Mouse (Mus musculus) lung, postnatal 36 days (tissue): ENCODE data around the gene Tspan11.
A peak's percentile ranks its signal among the peaks of the same experiment; 100 is the strongest.

Experiments
- DNase-seq: peaks from one replicate; pipeline ENCODE4 v3.0.0; 2022; ENCODE audit warnings: mixed read lengths

Gene Tspan11

DNA sequence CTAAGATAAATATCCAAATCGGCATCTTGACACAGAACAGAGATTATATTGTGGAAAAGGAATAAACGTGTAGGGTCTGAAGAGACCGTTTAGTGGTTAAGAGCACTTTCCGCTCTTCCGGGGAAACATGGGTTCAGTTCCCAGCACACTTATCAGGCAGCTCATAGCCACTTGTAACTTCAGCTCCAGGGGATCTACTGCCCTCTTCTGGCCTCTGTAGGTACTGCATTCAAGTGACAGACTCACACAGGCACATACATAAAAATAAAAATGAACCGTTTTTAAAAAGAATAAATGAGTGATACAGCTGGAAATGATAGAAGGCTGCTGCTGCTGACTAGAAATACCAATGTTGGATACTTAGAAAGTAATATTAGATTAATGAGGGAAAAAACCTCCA, 7.9 kb upstream of the Tspan11 start:
- no peak for DNase-seq

- no peak for DNase-seq
Measured at GRCm38 (mm10) chr6:127886916-127887315, 473 bp upstream of the Tspan11 start.

GRCm38 (mm10) chr6:127888581-127888980, 1.2 kb downstream of the Tspan11 start:
- DNase-seq = no peak

GRCm38 (mm10) chr6:127893611-127894010, 6.2 kb downstream of the Tspan11 start:
- DNase-seq = no peak

DNA sequence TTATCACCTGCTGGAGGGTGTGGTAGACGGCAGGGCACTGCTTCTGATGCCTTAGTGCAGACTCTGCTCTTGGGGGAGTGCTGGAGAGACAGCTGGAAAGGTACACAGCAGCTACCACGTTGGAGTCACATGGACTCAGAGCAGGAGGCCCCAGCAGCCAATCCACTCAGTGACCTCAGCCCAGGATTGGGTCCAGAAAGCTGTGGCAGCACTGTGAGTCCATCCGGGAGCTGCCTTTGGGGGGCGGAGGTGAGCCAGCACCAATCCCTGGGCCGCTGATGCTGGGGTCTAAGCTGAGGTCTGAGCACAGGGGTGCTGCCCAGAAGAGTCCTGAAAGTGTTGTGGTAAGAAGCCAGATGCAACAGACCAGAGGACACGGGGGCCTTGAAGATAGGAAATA, 7.6 kb downstream of the Tspan11 start:
- DNase-seq = peak; percentile 53

GRCm38 (mm10) chr6:127896425-127896824, 9.0 kb downstream of the Tspan11 start:
- DNase-seq = peak; percentile 42

DNA sequence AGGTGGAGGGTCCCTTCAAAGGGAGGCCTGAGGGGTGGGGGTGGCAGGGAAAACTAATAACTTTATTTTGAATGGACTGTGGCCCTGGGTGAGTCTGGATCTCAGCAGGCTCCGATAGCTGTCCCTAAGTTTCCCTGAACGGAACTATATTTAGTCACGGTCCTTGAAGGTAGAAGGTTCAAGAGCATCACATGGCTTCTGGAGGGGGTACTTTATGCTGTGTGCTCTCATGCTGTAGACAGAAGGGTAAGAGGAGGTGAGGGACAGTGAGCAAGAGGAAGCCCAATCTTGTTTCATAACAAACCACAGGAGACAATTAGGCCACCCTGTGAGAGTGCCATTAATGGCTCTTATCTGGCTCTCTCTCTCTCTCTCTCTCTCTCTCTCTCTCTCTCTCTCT, 10.0 kb downstream of the Tspan11 start:
- peak; percentile 70 for DNase-seq

DNA sequence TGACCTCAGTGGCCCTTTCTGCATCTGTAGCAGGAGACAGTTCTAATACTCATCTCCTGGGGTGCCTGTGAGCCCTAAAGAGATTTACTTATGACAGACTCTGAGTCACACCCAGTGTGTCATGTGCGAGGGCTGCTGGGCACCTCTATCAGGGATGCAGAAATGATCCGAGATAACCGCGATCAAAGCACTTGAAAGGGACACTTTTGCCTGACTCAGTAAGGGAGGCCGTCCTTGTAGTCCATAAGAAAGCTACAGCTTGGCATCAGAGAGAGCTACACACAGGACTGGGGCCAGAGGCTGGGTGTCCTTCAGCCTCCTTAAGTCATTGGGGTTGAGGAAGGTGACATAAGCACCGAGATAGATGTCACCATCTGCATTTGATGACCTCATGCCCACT, 12.7 kb downstream of the Tspan11 start:
- no peak for DNase-seq

- DNase-seq = no peak
Measured at GRCm38 (mm10) chr6:127901261-127901660, 13.9 kb downstream of the Tspan11 start.

GRCm38 (mm10) chr6:127901669-127902068, 14.3 kb downstream of the Tspan11 start:
- no peak for DNase-seq

DNA sequence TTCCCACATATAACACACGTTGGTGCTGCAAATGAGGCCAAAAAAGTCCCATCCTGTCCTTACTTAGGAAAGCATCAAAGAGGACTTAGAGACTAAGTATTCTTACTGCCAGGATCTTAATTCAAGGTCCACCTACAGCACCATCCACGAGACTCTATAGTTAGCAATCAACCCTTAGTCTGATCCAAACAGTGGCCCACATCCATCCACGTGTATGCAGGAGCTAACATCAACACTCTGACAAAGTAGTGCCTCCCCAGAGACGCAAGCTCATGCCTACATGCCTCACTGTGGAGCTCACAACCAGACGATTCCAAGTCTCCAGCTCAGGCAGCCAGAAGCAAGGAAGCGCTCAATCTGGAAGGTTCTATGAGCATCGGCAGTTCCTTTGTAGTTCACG, 15.2 kb downstream of the Tspan11 start:
- no peak for DNase-seq

- DNase-seq = no peak
Measured at GRCm38 (mm10) chr6:127910638-127911037, 23.2 kb downstream of the Tspan11 start.

- DNase-seq = no peak
Measured at GRCm38 (mm10) chr6:127911687-127912086, 24.3 kb downstream of the Tspan11 start.

DNA sequence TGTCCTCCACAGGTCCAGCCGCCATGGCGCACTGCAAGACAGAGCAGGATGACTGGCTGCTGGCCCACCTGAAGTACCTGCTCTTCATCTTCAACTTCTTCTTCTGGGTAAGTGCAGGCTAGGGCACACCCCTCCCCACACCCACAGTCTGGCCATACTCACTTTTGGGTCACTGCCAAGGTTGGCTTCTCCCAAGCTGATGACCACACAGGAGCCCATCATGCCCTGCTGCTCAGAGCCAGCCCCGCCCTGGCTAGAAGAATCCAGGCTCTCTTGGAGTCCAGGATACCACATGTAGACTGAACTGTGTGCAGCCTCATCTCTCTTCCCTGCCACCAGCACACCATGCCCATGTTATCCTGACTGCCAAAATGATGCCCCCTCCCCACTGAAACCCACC, 25.5 kb downstream of the Tspan11 start:
- peak; percentile 36 for DNase-seq

DNA sequence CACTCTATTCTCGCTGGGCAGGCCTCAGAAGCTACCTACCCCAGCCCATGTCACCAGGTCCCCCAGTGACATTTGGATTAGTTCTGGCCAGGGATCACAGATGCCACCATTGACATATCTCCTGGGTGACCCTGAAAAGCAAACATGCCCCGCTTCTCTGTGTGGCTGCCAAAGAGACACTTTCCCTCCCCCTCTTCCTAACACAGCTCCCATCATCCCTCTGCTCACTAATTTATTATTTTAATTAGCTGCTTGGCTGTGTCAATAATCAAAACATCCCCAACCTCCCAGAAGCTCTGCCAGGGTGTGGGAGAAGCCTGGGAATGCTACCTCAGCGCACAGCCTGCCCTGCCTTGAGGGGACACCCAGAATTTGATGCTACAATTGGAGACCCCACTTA, 29.6 kb downstream of the Tspan11 start:
- no peak for DNase-seq

- DNase-seq = no peak
Measured at GRCm38 (mm10) chr6:127917712-127918111, 30.3 kb downstream of the Tspan11 start.

DNA sequence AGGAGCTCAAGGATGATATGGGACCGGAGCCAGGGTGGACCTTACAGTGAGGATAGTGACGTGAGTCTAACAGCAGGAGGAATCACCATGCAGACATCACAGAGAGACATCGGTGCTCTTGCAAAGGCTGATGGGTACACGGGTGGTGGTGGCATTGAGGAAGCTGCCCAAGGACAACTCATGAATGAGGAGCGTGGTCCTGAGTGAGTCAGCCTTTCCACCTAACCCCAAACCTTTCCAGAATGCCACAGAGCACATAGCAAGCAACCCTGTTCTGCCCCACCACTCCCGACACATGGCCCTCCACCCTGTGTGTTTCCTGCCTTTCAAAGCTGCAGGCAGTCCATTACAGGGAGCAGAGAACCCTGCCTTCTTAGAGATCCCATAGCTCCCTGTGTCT, 32.1 kb downstream of the Tspan11 start:
- DNase-seq = no peak

DNA sequence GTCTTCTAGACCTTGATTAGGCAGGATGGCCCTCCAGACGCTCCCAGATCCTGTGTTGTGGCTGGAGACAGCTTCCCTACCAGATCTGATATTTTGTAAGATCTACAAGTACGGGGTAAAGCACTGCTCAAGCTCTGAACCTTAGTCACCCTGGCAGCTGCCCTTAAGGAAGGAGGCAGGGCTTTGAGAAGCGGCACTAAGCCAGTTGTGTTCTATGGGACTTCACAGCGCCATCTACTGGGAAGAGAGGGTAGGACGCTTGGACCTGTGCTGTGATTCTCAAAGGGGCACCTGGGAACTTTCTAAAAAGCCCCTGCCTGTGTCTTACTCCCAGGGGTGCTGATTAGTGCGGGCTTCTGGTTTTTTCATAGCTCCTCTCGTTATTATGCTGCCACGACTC, 33.3 kb downstream of the Tspan11 start:
- DNase-seq = peak; percentile 94

DNA sequence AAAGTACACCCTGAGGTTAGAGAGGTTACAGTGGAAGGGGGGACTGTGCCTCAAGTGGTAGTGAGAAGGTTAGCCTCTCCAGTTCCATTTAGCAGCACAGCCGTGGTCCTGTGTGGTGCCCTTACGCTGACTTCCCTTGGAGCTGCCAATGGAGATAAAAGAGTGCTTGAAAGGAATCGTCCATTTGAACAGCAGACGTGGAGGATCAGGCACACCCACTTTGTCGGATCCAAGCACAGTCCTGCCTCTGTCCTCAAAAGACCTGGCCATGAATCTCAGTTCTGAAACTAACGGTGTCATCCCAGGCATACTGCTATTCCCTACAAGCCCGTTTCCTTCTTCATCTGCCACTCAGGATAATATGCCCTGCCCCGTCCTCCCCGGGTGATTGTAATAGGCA, 34.6 kb downstream of the Tspan11 start:
- DNase-seq = peak; percentile 40

- DNase-seq = no peak
Measured at GRCm38 (mm10) chr6:127923296-127923695, 35.9 kb downstream of the Tspan11 start.

- no peak for DNase-seq
Measured at GRCm38 (mm10) chr6:127924750-127925149, 37.4 kb downstream of the Tspan11 start.

GRCm38 (mm10) chr6:127925915-127926314, 38.5 kb downstream of the Tspan11 start:
- no peak for DNase-seq

- no peak for DNase-seq
Measured at GRCm38 (mm10) chr6:127928682-127929081, 41.3 kb downstream of the Tspan11 start.

- DNase-seq = peak; percentile 63
Measured at GRCm38 (mm10) chr6:127932697-127933096, 45.3 kb downstream of the Tspan11 start.

- DNase-seq = peak; percentile 70
Measured at GRCm38 (mm10) chr6:127933841-127934240, 46.5 kb downstream of the Tspan11 start.

- DNase-seq = no peak
Measured at GRCm38 (mm10) chr6:127935105-127935504, 47.7 kb downstream of the Tspan11 start.
